Mouse (Mus musculus) testis, adult 2 months (tissue): ENCODE data around the gene Lhpp. TPM values are rescaled to one million over a fixed set of nuclear protein-coding genes. Genes with fewer than 3 reads are reported as not detected.

Experiments used
- H3K27ac ChIP-seq: fragments of 200-500 bp; 2 replicates; pipeline ENCODE4 v1.5.1; 2012; ENCODE audit warnings: low read depth, low read length; ENCODE audit not compliant: control insufficient read depth, insufficient read depth
- H3K27me3 ChIP-seq: fragments of 200-500 bp; 2 replicates; pipeline ENCODE4 v1.6.1; 2012; ENCODE audit warnings: mild to moderate bottlenecking, low read length, moderate library complexity; ENCODE audit not compliant: control insufficient read depth, insufficient read depth
- H3K36me3 ChIP-seq: fragments of 200-500 bp; 2 replicates; pipeline ENCODE4 v1.6.1; 2012; ENCODE audit warnings: mild to moderate bottlenecking, low read length; ENCODE audit not compliant: control insufficient read depth, insufficient read depth
- H3K4me1 ChIP-seq: fragments of 200-500 bp; 2 replicates; pipeline ENCODE4 v1.6.1; 2012; ENCODE audit warnings: low read length; ENCODE audit not compliant: control insufficient read depth, insufficient read depth
- H3K4me3 ChIP-seq: fragments of 200-500 bp; 2 replicates; pipeline ENCODE4 v1.5.1; 2012; ENCODE audit warnings: low read depth, mild to moderate bottlenecking, low read length, moderate library complexity, mixed read lengths; ENCODE audit not compliant: control insufficient read depth
- CTCF ChIP-seq: fragments of 200-500 bp; IDR thresholded peaks from 2 replicates; pipeline ENCODE4 v1.5.1; 2012; ENCODE audit warnings: low read depth, mild to moderate bottlenecking, inconsistent platforms, low read length, moderate library complexity; ENCODE audit not compliant: control insufficient read depth, insufficient read depth, insufficient replicate concordance
- POLR2A ChIP-seq: fragments of 200-500 bp; IDR thresholded peaks from 2 replicates; pipeline ENCODE4 v1.6.1; 2012; ENCODE audit warnings: low read depth, mild to moderate bottlenecking, inconsistent platforms, low read length, moderate library complexity; ENCODE audit not compliant: control insufficient read depth
- polyA plus RNA-seq: library from polyadenylated mRNA; depleted of rRNA; stranded (reverse); fragments of >200 nt; gene quantifications from 2 replicates; pipeline ENCODE4 v1.2.3, GENCODE M21; 2012; rRNA removed

The Lhpp gene
- polyA plus RNA-seq, 1 experiment: 7.3 TPM

GRCm38 (mm10) chr7:132749504-132749903, 139.1 kb downstream of the Lhpp start:
- no peaks in the 10 kb centered on the region for H3K27me3 ChIP-seq
- no peak overlapping the region for H3K27ac ChIP-seq
- no peaks in the 10 kb centered on the region; the same call in 1 of the 2 replicates for H3K4me1 ChIP-seq
- no peak for TF ChIP-seq CTCF
- no peak for TF ChIP-seq POLR2A
- H3K4me3 ChIP-seq: no peak overlapping the region
- H3K36me3 ChIP-seq: no peaks in the 10 kb centered on the region

GRCm38 (mm10) chr7:132751716-132752115, 141.3 kb downstream of the Lhpp start:
- H3K27ac ChIP-seq: no peak overlapping the region
- H3K27me3 ChIP-seq: no peaks in the 10 kb centered on the region
- no peaks in the 10 kb centered on the region for H3K36me3 ChIP-seq
- no peak overlapping the region for H3K4me3 ChIP-seq
- TF ChIP-seq POLR2A: no peak
- no peak for TF ChIP-seq CTCF
- no peaks in the 10 kb centered on the region; the same call in 1 of the 2 replicates for H3K4me1 ChIP-seq

GRCm38 (mm10) chr7:132753518-132754388, 143.3 kb downstream of the Lhpp start:
- Histone ChIP-seq H3K36me3 (no peaks in the 10 kb centered on the region), H3K4me1 (no peaks in the 10 kb centered on the region; the same call in 1 of the 2 replicates), H3K27ac (no peak overlapping the region), H3K4me3 (no peak overlapping the region), H3K27me3 (no peaks in the 10 kb centered on the region)
- TF ChIP-seq CTCF (no peak), POLR2A (no peak)

GRCm38 (mm10) chr7:132754389-132754750, 143.9 kb downstream of the Lhpp start:
- Histone ChIP-seq H3K27ac (no peak overlapping the region), H3K27me3 (no peaks in the 10 kb centered on the region), H3K4me1 (no peaks in the 10 kb centered on the region; the same call in 1 of the 2 replicates), H3K36me3 (no peaks in the 10 kb centered on the region), H3K4me3 (no peak overlapping the region)
- TF ChIP-seq POLR2A: no peak

Other genes with a start within 250 kb of the Lhpp start
- gene Oat, start 34.2 kb upstream of the Lhpp start, polyA plus RNA-seq: 32.3 and 32.7 TPM in 2 replicates
- gene Nkx1-2, start 11.0 kb upstream of the Lhpp start, polyA plus RNA-seq: 0.15 and 0.17 TPM in 2 replicates
- 6.1 and 7.8 TPM in 2 replicates for gene Fam53b, start 203.2 kb downstream of the Lhpp start, polyA plus RNA-seq
- gene Eef1akmt2, start 242.0 kb downstream of the Lhpp start, polyA plus RNA-seq: 5.2 and 5.5 TPM in 2 replicates
- 17.4 and 19.3 TPM in 2 replicates for gene Abraxas2, start 248.6 kb downstream of the Lhpp start, polyA plus RNA-seq